Mouse (Mus musculus): ENCODE data around the gene Sipa1l2. TPM values are rescaled to one million over a fixed set of nuclear protein-coding genes. Genes with fewer than 3 reads are reported as not detected.
A peak's percentile ranks its signal among the peaks of the same experiment; 100 is the strongest.

Gene Sipa1l2
- total and polyA plus RNA-seq, 3 experiments, result 0.05 TPM; not detected in 2

DNA sequence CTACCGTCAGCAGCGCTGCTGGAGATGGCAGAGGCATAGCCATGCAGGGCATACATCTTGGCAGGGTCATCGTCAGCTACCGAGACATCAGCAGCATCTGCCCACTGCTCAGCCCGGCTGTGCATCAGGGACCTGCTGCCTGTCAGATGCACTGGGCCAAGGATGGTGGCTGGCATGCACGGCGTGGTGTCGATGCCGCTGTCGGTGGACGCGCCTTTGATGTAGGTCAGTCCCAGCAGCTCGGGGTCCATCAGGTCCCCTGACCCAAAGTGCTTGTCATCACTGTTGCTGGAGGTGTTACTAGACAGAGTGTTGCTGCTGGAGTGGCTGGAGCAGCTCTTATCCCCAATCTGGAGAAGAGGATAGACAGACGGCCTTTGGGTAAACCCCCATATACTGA is 122.1 kb downstream of the Sipa1l2 start:
- no peaks in the 10 kb centered on the region for H3K36me3 ChIP-seq (replicated peaks)
- peaks cover 94% of the 10 kb centered on the region for H3K9me3 ChIP-seq (replicated peaks)
- H3K4me3 ChIP-seq (ENCODE audit: low read depth, low read length), result peak overlapping the region; percentile 49
- H3K4me1 ChIP-seq (ENCODE audit: insufficient read depth, low read depth, low read length), result no peaks in the 10 kb centered on the region
- no peak for DNase-seq (ENCODE audit: low spot score)
- no peaks in the 10 kb centered on the region for H3K27me3 ChIP-seq (ENCODE audit: insufficient read depth, low read length)
- no peak for TF ChIP-seq POLR2AphosphoS5 (IDR thresholded peaks at IDR 0.05; ENCODE audit: insufficient replicate concordance, low read depth, low read length)
- TF ChIP-seq TAL1 (conservative IDR thresholded peaks at IDR 0.05; ENCODE audit: low read depth, low read length), result no peak
- no peak for TF ChIP-seq CTCF (IDR thresholded peaks at IDR 0.05; ENCODE audit: low read depth, low read length)
- TF ChIP-seq GATA1 (IDR thresholded peaks at IDR 0.05; ENCODE audit: borderline replicate concordance, low read length), result no peak
- TF ChIP-seq GATA2 (IDR thresholded peaks at IDR 0.05; ENCODE audit: borderline replicate concordance, low read depth, low read length), result no peak
- ATAC-seq (ENCODE audit: extremely low read depth, insufficient number of reproducible peaks, low FRiP score, poor library complexity, severe bottlenecking), result no peak

GRCm38 (mm10) chr8:125446236-125446635 is 123.4 kb downstream of the Sipa1l2 start:
- H3K27me3 ChIP-seq (ENCODE audit: insufficient read depth, low read length), result no peaks in the 10 kb centered on the region
- DNase-seq (ENCODE audit: low spot score), result no peak
- TF ChIP-seq GATA2 (IDR thresholded peaks at IDR 0.05; ENCODE audit: borderline replicate concordance, low read depth, low read length) (no peak), POLR2AphosphoS5 (IDR thresholded peaks at IDR 0.05; ENCODE audit: insufficient replicate concordance, low read depth, low read length) (no peak)
- ATAC-seq (ENCODE audit: extremely low read depth, insufficient number of reproducible peaks, low FRiP score, poor library complexity, severe bottlenecking), result no peak
- no peaks in the 10 kb centered on the region for H3K36me3 ChIP-seq (replicated peaks)
- H3K4me1 ChIP-seq (ENCODE audit: insufficient read depth, low read depth, low read length), result no peaks in the 10 kb centered on the region
- H3K4me3 ChIP-seq (ENCODE audit: low read depth, low read length), result no peak overlapping the region
- H3K9me3 ChIP-seq (replicated peaks), result peaks cover 97% of the 10 kb centered on the region

- DNase-seq (ENCODE audit: low spot score), result no peak
- ATAC-seq (ENCODE audit: extremely low read depth, insufficient number of reproducible peaks, low FRiP score, poor library complexity, severe bottlenecking), result no peak
- no peaks in the 10 kb centered on the region for H3K36me3 ChIP-seq (replicated peaks)
- H3K9me3 ChIP-seq (replicated peaks), result peaks cover 93% of the 10 kb centered on the region
- TF ChIP-seq POLR2AphosphoS5 (IDR thresholded peaks at IDR 0.05; ENCODE audit: insufficient replicate concordance, low read depth, low read length) (no peak), CTCF (IDR thresholded peaks at IDR 0.05; ENCODE audit: low read depth, low read length) (no peak), GATA2 (IDR thresholded peaks at IDR 0.05; ENCODE audit: borderline replicate concordance, low read depth, low read length) (no peak), GATA1 (IDR thresholded peaks at IDR 0.05; ENCODE audit: borderline replicate concordance, low read length) (no peak), TAL1 (conservative IDR thresholded peaks at IDR 0.05; ENCODE audit: low read depth, low read length) (no peak)
- H3K27me3 ChIP-seq (ENCODE audit: insufficient read depth, low read length), result no peaks in the 10 kb centered on the region
- H3K4me3 ChIP-seq (ENCODE audit: low read depth, low read length), result no peak overlapping the region
- H3K4me1 ChIP-seq (ENCODE audit: insufficient read depth, low read depth, low read length), result no peaks in the 10 kb centered on the region
Measured at GRCm38 (mm10) chr8:125445225-125445609, 124.4 kb downstream of the Sipa1l2 start.

GRCm38 (mm10) chr8:125444457-125445224 is 125.0 kb downstream of the Sipa1l2 start:
- TF ChIP-seq TAL1 (conservative IDR thresholded peaks at IDR 0.05; ENCODE audit: low read depth, low read length), result no peak
- no peak for TF ChIP-seq POLR2AphosphoS5 (IDR thresholded peaks at IDR 0.05; ENCODE audit: insufficient replicate concordance, low read depth, low read length)
- peaks cover 91% of the 10 kb centered on the region for H3K9me3 ChIP-seq (replicated peaks)
- H3K27me3 ChIP-seq (ENCODE audit: insufficient read depth, low read length), result no peaks in the 10 kb centered on the region
- H3K36me3 ChIP-seq (replicated peaks), result no peaks in the 10 kb centered on the region
- no peak overlapping the region for H3K4me3 ChIP-seq (ENCODE audit: low read depth, low read length)
- ATAC-seq (ENCODE audit: extremely low read depth, insufficient number of reproducible peaks, low FRiP score, poor library complexity, severe bottlenecking) (no peak), DNase-seq (ENCODE audit: low spot score) (no peak)
- H3K4me1 ChIP-seq (ENCODE audit: insufficient read depth, low read depth, low read length), result no peaks in the 10 kb centered on the region

DNA sequence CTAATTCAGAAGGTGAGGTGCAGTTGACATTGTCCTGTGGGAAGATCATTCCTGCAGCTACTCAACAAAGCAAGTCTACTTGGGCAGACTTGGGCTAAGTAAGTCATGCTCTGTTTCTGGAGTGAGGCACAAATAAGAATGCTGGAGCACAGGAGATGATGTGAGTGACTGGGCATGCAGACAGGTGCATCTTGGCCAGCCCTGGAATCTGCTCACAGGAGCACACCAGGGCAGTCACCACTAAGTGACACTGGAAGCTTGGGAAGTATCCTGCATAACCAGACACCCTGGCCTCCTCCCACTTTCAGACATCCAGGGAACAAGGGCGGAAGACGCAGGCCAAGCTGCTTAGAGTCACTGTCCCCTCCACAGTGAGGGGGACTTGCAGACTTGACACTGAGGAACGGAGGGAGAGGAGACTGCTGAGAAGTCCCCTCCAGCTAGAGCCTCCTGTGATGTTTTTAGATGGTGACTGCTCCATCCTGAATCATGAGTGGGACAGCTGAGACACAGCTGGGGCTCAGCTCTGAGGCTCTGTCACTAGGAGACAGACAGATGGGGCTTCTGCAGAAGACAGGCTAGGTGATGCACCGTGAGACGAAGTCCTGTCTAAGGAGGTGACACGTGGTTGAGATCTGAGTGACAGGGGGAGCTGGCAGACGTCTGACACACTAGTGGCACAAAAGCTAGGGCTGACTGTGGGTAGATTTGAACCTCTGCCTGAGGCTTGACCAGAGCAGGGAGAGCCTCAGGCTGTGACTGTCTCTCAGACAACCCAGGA is 134.1 kb downstream of the Sipa1l2 start:
- peaks cover 94% of the 10 kb centered on the region for H3K9me3 ChIP-seq (replicated peaks)
- no peak overlapping the region; the same call in 1 of the 2 replicates for H3K4me3 ChIP-seq (ENCODE audit: low read depth, low read length)
- H3K4me1 ChIP-seq (ENCODE audit: insufficient read depth, low read depth, low read length), result no peaks in the 10 kb centered on the region
- DNase-seq (ENCODE audit: low spot score) (no peak), ATAC-seq (ENCODE audit: extremely low read depth, insufficient number of reproducible peaks, low FRiP score, poor library complexity, severe bottlenecking) (no peak)
- H3K36me3 ChIP-seq (replicated peaks), result no peaks in the 10 kb centered on the region
- no peaks in the 10 kb centered on the region for H3K27me3 ChIP-seq (ENCODE audit: insufficient read depth, low read length)
- TF ChIP-seq GATA2 (IDR thresholded peaks at IDR 0.05; ENCODE audit: borderline replicate concordance, low read depth, low read length), result no peak
- TF ChIP-seq CTCF (IDR thresholded peaks at IDR 0.05; ENCODE audit: low read depth, low read length), result no peak
- no peak for TF ChIP-seq GATA1 (IDR thresholded peaks at IDR 0.05; ENCODE audit: borderline replicate concordance, low read length)
- TF ChIP-seq TAL1 (conservative IDR thresholded peaks at IDR 0.05; ENCODE audit: low read depth, low read length), result no peak
- TF ChIP-seq POLR2AphosphoS5 (IDR thresholded peaks at IDR 0.05; ENCODE audit: insufficient replicate concordance, low read depth, low read length), result no peak

GRCm38 (mm10) chr8:125434151-125434550 is 135.5 kb downstream of the Sipa1l2 start:
- Histone ChIP-seq H3K27me3 (ENCODE audit: insufficient read depth, low read length) (no peaks in the 10 kb centered on the region), H3K36me3 (replicated peaks) (no peaks in the 10 kb centered on the region), H3K4me1 (ENCODE audit: insufficient read depth, low read depth, low read length) (no peaks in the 10 kb centered on the region), H3K9me3 (replicated peaks) (peaks cover 96% of the 10 kb centered on the region), H3K4me3 (ENCODE audit: low read depth, low read length) (no peak overlapping the region)
- TF ChIP-seq GATA2 (IDR thresholded peaks at IDR 0.05; ENCODE audit: borderline replicate concordance, low read depth, low read length) (no peak), POLR2AphosphoS5 (IDR thresholded peaks at IDR 0.05; ENCODE audit: insufficient replicate concordance, low read depth, low read length) (no peak), GATA1 (IDR thresholded peaks at IDR 0.05; ENCODE audit: borderline replicate concordance, low read length) (no peak), TAL1 (conservative IDR thresholded peaks at IDR 0.05; ENCODE audit: low read depth, low read length) (no peak)
- ATAC-seq (ENCODE audit: extremely low read depth, insufficient number of reproducible peaks, low FRiP score, poor library complexity, severe bottlenecking) (no peak), DNase-seq (ENCODE audit: low spot score) (no peak)
